Mouse (Mus musculus) C2C12 (cell line): ENCODE data around the gene Pqbp1.

Experiments
- CEBPB ChIP-seq: IDR thresholded peaks from one replicate; pipeline ENCODE4 v1.6.1; 2011; ENCODE audit warnings: low read depth, mild to moderate bottlenecking, control low read depth, moderate library complexity
- CTCF ChIP-seq: IDR thresholded peaks from one replicate; pipeline ENCODE4 v1.5.1; 2011; ENCODE audit not compliant: control insufficient read depth, insufficient read depth, insufficient read length
- MAX ChIP-seq: IDR thresholded peaks from one replicate; pipeline ENCODE4 v1.6.1; 2011; ENCODE audit warnings: mild to moderate bottlenecking, control low read depth
- USF1 ChIP-seq: IDR thresholded peaks from one replicate; pipeline ENCODE4 v1.6.1; 2011; ENCODE audit warnings: low read depth, mild to moderate bottlenecking, control low read depth, moderate library complexity

GRCm38 (mm10) chrX:7847845-7848244 is 51.2 kb downstream of the Pqbp1 start:
- TF ChIP-seq CTCF = no peak
- no peak for TF ChIP-seq CEBPB
- no peak for TF ChIP-seq USF1
- TF ChIP-seq MAX = no peak
